Mouse (Mus musculus) brain, embryonic 14.5 days (tissue): Measurements from ENCODE around the gene Pramel1.

Experiments
- CTCF ChIP-seq: fragments of 200-500 bp; IDR thresholded peaks from 2 replicates; pipeline ENCODE4 v1.5.1; 2012; ENCODE audit warnings: inconsistent platforms, mild to moderate bottlenecking, moderate library complexity, borderline replicate concordance; ENCODE audit not compliant: insufficient read depth, insufficient read length; ENCODE audit errors: extremely low read depth
- POLR2A ChIP-seq: fragments of 200-500 bp; IDR thresholded peaks from 2 replicates; pipeline ENCODE4 v1.6.1; 2012; ENCODE audit warnings: mild to moderate bottlenecking, inconsistent platforms, borderline replicate concordance; ENCODE audit not compliant: poor library complexity, insufficient read depth, insufficient read length, severe bottlenecking; ENCODE audit errors: extremely low read depth

DNA sequence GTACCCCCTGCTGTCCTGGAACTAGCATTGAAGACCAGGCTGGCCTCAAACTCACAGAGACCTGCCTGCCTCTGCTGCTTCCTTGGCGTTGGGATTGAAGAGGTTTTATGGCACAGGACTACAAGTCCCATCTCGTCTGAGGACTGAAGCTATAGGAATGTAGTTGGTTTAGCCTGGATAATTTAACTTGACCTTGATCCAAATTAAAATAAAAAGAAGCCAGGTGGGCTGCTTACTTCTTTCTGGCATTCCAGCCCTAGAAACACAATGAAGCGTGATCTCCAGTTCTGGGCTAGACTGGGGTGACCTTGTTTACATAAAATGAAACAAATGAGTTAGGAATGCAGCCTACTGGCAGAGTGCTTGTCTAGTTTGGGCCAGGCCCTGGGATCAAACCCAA, 19.9 kb downstream of the Pramel1 start:
- TF ChIP-seq CTCF (no peak), POLR2A (no peak)
